Mouse (Mus musculus) heart, postnatal 0 days (tissue): ENCODE results near the gene Fam71a. TPM values are rescaled to one million over a fixed set of nuclear protein-coding genes. Genes with fewer than 3 reads are reported as not detected.

Experiments used
- ATAC-seq: fragments of 200-750 bp; cut with Nextera tagmentation; 2 replicates; pipeline ENCODE4 v1.8.0; 2017; ENCODE audit warnings: low read depth, moderate number of reproducible peaks, moderate library complexity; ENCODE audit not compliant: insufficient read depth
- DNase-seq: peaks from one replicate; pipeline ENCODE4 v3.0.0-alpha.2; 2016; ENCODE audit warnings: low spot score
- H3K27ac ChIP-seq: fragments of 300-500 bp; sonication (generic); 2 replicates; pipeline ENCODE4 v1.5.1; 2014; ENCODE audit warnings: low read depth, mild to moderate bottlenecking
- H3K27me3 ChIP-seq: fragments of 300-500 bp; sonication (generic); 2 replicates; pipeline ENCODE4 v1.6.1; 2014; ENCODE audit warnings: low read length, mixed read lengths; ENCODE audit not compliant: control insufficient read depth, insufficient read depth
- H3K36me3 ChIP-seq: fragments of 300-500 bp; sonication (generic); replicated peaks from 2 replicates; pipeline ENCODE4 v1.6.1; 2014; ENCODE audit warnings: low read length, mixed read lengths; ENCODE audit not compliant: control insufficient read depth, insufficient read depth
- H3K4me1 ChIP-seq: fragments of 300-500 bp; sonication (generic); 2 replicates; pipeline ENCODE4 v1.6.1; 2014; ENCODE audit warnings: antibody characterized with exemption; ENCODE audit not compliant: control insufficient read depth, insufficient read depth
- H3K4me2 ChIP-seq: fragments of 300-500 bp; sonication (generic); 2 replicates; pipeline ENCODE4 v1.6.1; 2014; ENCODE audit warnings: low read depth, mild to moderate bottlenecking, low read length, moderate library complexity
- H3K4me3 ChIP-seq: fragments of 300-500 bp; sonication (generic); 2 replicates; pipeline ENCODE4 v1.5.1; 2014; ENCODE audit warnings: low read depth, low read length
- H3K9ac ChIP-seq: fragments of 300-500 bp; sonication (generic); replicated peaks from 2 replicates; pipeline ENCODE4 v1.6.1; 2014; ENCODE audit warnings: low read depth, low read length, mixed read lengths
- H3K9me3 ChIP-seq: fragments of 300-500 bp; sonication (generic); replicated peaks from 2 replicates; pipeline ENCODE4 v1.6.1; 2016; ENCODE audit warnings: low read length; ENCODE audit not compliant: control insufficient read depth
- CTCF ChIP-seq: IDR thresholded peaks from 2 replicates; pipeline ENCODE4 v1.5.1; 2016; ENCODE audit warnings: antibody characterized with exemption, control low read depth, low read depth
- EP300 ChIP-seq: IDR thresholded peaks from 2 replicates; pipeline ENCODE4 v1.6.1; 2016; ENCODE audit warnings: antibody characterized with exemption, low read depth
- WGBS: fragments of 180-500 bp; shearing (Covaris S2); extraction: QIAGEN DNeasy Blood & Tissue Kit; methylation state at CpG from one replicate; pipeline ENCODE4 v1.1.7; 2014; 5-methylcytosine and 5-hydroxymethylcytosine counted together
- polyA plus RNA-seq: library from polyadenylated mRNA; unstranded; fragments of >200 nt; fragmentation: Nextera tagmentation; extraction: Ambion mirVana; gene quantifications from 2 replicates; pipeline ENCODE4 v1.2.1, GENCODE M21; 2015
- total RNA-seq: library from RNA; depleted of rRNA; stranded (reverse); fragments of >200 nt; gene quantifications from 2 replicates; pipeline ENCODE4 v1.2.3, GENCODE M21; 2014; ENCODE audit warnings: low replicate concordance

Fam71a gene
- total and polyA plus RNA-seq, 2 experiments from 2014 or later, result not detected

- no peak overlapping the region for H3K9ac ChIP-seq
- no peak overlapping the region for H3K4me2 ChIP-seq
- no peaks in the 10 kb centered on the region for H3K27me3 ChIP-seq
- DNase-seq (no peak), ATAC-seq (no peak)
- no peak overlapping the region for H3K4me3 ChIP-seq
- TF ChIP-seq CTCF (no peak), EP300 (no peak)
- WGBS, result 80% methylated on average over 2 of the region's 2 CpGs
- H3K27ac ChIP-seq, result no peak overlapping the region
- no peaks in the 10 kb centered on the region for H3K4me1 ChIP-seq
- no peaks in the 10 kb centered on the region for H3K36me3 ChIP-seq
- no peaks in the 10 kb centered on the region; the same call in 1 of the 2 replicates for H3K9me3 ChIP-seq
These were observed 32.9 kb downstream of the Fam71a start for GRCm38 (mm10) chr1:191131692-191132091.

GRCm38 (mm10) chr1:191125811-191126638, 38.6 kb downstream of the Fam71a start:
- Histone ChIP-seq H3K9me3 (no peaks in the 10 kb centered on the region; the same call in 1 of the 2 replicates), H3K4me3 (peak overlapping the region; percentile 37), H3K4me2 (peak overlapping the region; percentile 57), H3K4me1 (no peaks in the 10 kb centered on the region), H3K9ac (no peak overlapping the region), H3K27me3 (no peaks in the 10 kb centered on the region), H3K36me3 (no peaks in the 10 kb centered on the region), H3K27ac (no peak overlapping the region)
- WGBS, result 13% methylated on average over 38 of the region's 38 CpGs
- no peak for TF ChIP-seq EP300
- TF ChIP-seq CTCF, result peak; percentile 81
- peak; percentile 85 for ATAC-seq
- DNase-seq, result peak; percentile 51

- WGBS, result 47% methylated on average over 4 of the region's 4 CpGs
- H3K4me1 ChIP-seq, result no peaks in the 10 kb centered on the region
- H3K4me2 ChIP-seq, result no peak overlapping the region
- no peak for ATAC-seq
- no peak for TF ChIP-seq EP300
- no peak for TF ChIP-seq CTCF
- no peak for DNase-seq
- no peaks in the 10 kb centered on the region for H3K36me3 ChIP-seq
- no peaks in the 10 kb centered on the region for H3K9me3 ChIP-seq
- H3K9ac ChIP-seq, result no peak overlapping the region
- no peaks in the 10 kb centered on the region for H3K27me3 ChIP-seq
- H3K4me3 ChIP-seq, result no peak overlapping the region
- no peak overlapping the region for H3K27ac ChIP-seq
These were observed 40.3 kb downstream of the Fam71a start for GRCm38 (mm10) chr1:191124288-191124687.

- H3K9me3 ChIP-seq, result no peaks in the 10 kb centered on the region
- DNase-seq, result no peak
- H3K4me1 ChIP-seq, result no peaks in the 10 kb centered on the region
- H3K27me3 ChIP-seq, result no peaks in the 10 kb centered on the region
- no peak overlapping the region for H3K27ac ChIP-seq
- no peak for ATAC-seq
- H3K4me3 ChIP-seq, result no peak overlapping the region
- H3K36me3 ChIP-seq, result no peaks in the 10 kb centered on the region
- no peak overlapping the region for H3K4me2 ChIP-seq
- WGBS, result 77% methylated on average over 2 of the region's 2 CpGs
- H3K9ac ChIP-seq, result no peak overlapping the region
- TF ChIP-seq EP300 (no peak), CTCF (no peak)
These were observed 40.9 kb downstream of the Fam71a start for GRCm38 (mm10) chr1:191123696-191124095.

GRCm38 (mm10) chr1:191122744-191123143, 41.9 kb downstream of the Fam71a start:
- Histone ChIP-seq H3K4me3 (no peak overlapping the region), H3K27ac (no peak overlapping the region), H3K4me2 (no peak overlapping the region), H3K36me3 (no peaks in the 10 kb centered on the region), H3K9me3 (no peaks in the 10 kb centered on the region), H3K4me1 (no peaks in the 10 kb centered on the region), H3K27me3 (no peaks in the 10 kb centered on the region), H3K9ac (no peak overlapping the region)
- TF ChIP-seq CTCF (no peak), EP300 (no peak)
- no peak for DNase-seq
- no peak for ATAC-seq
- 42% methylated on average over 3 of the region's 3 CpGs for WGBS
